Mouse (Mus musculus) stomach, postnatal 0 days (tissue): ENCODE data around the gene Vil1. TPM values are rescaled to one million over a fixed set of nuclear protein-coding genes. Genes with fewer than 3 reads are reported as not detected.
A peak's percentile ranks its signal among the peaks of the same experiment; 100 is the strongest.

Source experiments
- ATAC-seq: fragments of 200-750 bp; cut with Nextera tagmentation; 2 replicates; pipeline ENCODE4 v1.8.0; 2017; ENCODE audit not compliant: low FRiP score, low TSS enrichment
- DNase-seq: peaks from one replicate; pipeline ENCODE4 v3.0.0-alpha.2; 2016; ENCODE audit warnings: low spot score
- H3K27ac ChIP-seq: fragments of 300-500 bp; sonication (generic); replicated peaks from 2 replicates; pipeline ENCODE4 v1.5.1; 2014; ENCODE audit warnings: mild to moderate bottlenecking, control low read depth
- H3K27me3 ChIP-seq: fragments of 300-500 bp; sonication (generic); 2 replicates; pipeline ENCODE4 v1.6.1; 2014; ENCODE audit warnings: low read length; ENCODE audit not compliant: control insufficient read depth, insufficient read depth
- H3K36me3 ChIP-seq: fragments of 300-500 bp; sonication (generic); 2 replicates; pipeline ENCODE4 v1.6.1; 2014; ENCODE audit warnings: low read length, mixed read lengths; ENCODE audit not compliant: control insufficient read depth, insufficient read depth
- H3K4me1 ChIP-seq: fragments of 300-500 bp; sonication (generic); replicated peaks from 2 replicates; pipeline ENCODE4 v1.6.1; 2014; ENCODE audit warnings: antibody characterized with exemption; ENCODE audit not compliant: control insufficient read depth, insufficient read depth
- H3K4me2 ChIP-seq: fragments of 300-500 bp; sonication (generic); replicated peaks from 2 replicates; pipeline ENCODE4 v1.6.1; 2014; ENCODE audit warnings: low read depth, mild to moderate bottlenecking, control low read depth, moderate library complexity
- H3K4me3 ChIP-seq: fragments of 300-500 bp; sonication (generic); 2 replicates; pipeline ENCODE4 v1.5.1; 2014; ENCODE audit warnings: low read depth, low read length, control low read depth
- H3K9ac ChIP-seq: fragments of 300-500 bp; sonication (generic); 2 replicates; pipeline ENCODE4 v1.6.1; 2014; ENCODE audit warnings: mild to moderate bottlenecking, low read length, control low read depth, mixed read lengths
- H3K9me3 ChIP-seq: fragments of 300-500 bp; sonication (generic); 2 replicates; pipeline ENCODE4 v1.6.1; 2016; ENCODE audit warnings: low read length; ENCODE audit not compliant: control insufficient read depth
- CTCF ChIP-seq: IDR thresholded peaks from 2 replicates; pipeline ENCODE4 v1.5.1; 2016; ENCODE audit warnings: antibody characterized with exemption, low read depth, mild to moderate bottlenecking, moderate library complexity
- EP300 ChIP-seq: optimal IDR thresholded peaks from 2 replicates; pipeline ENCODE3; 2016; ENCODE audit warnings: antibody characterized with exemption
- WGBS: fragments of 180-500 bp; shearing (Covaris S2); extraction: QIAGEN DNeasy Blood & Tissue Kit; methylation state at CpG from one replicate; pipeline ENCODE4 v1.1.7; 2014; 5-methylcytosine and 5-hydroxymethylcytosine counted together
- polyA plus RNA-seq: library from polyadenylated mRNA; unstranded; fragments of >200 nt; fragmentation: Nextera tagmentation; extraction: Ambion mirVana; gene quantifications from 2 replicates; pipeline ENCODE4 v1.2.1, GENCODE M21; 2015

Gene Vil1
- polyA plus RNA-seq, 1 experiment from 2014 or later: 12.8 TPM

GRCm38 (mm10) chr1:74364270-74364669, 44.9 kb upstream of the Vil1 start:
- Histone ChIP-seq H3K4me2 (no peak overlapping the region), H3K9ac (no peak overlapping the region), H3K36me3 (no peaks in the 10 kb centered on the region), H3K4me1 (no peaks in the 10 kb centered on the region), H3K27me3 (no peaks in the 10 kb centered on the region), H3K4me3 (no peak overlapping the region), H3K9me3 (no peaks in the 10 kb centered on the region), H3K27ac (no peak overlapping the region)
- DNase-seq (no peak), ATAC-seq (no peak)
- TF ChIP-seq CTCF (no peak), EP300 (no peak)
- 62% methylated on average over 8 of the region's 8 CpGs for WGBS

DNA sequence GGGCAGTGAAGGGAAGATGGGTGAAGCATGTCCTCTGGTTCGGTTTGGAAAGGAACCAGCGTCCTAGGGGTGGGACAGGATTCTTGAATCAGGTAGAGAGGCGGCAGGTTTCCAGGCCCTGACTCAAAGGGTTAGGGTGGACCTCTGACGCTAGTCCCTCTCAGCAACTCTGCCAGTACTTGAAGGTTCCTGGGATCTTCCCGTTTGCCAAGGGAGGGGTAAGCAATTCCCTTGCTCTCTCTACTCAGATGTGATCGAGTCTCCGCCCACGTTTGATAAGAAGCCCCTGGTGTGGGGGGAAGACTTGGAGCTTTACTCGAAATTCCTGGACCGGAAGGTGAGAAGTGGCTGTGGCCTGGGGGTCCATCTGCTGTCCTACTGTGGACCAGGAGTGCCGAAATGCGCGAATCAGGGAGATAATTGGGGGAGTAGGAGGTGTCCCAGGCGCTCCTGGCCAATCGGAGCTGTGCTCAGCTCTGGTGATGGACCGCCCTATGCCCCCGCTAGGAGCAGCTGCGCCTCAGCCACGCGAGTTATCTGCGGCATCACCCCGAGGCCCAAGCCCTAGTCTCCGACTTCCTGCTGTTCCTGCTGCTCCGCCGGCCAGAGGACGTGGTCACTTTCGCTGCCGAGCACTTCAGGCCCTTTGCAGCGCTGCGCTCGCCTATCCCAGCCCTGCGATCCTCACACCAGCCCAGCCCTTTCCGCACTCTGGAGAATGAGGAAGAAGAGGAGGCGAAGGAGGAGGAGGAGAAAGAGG, 41.1 kb upstream of the Vil1 start:
- ATAC-seq (peak; percentile 84), DNase-seq (peak; percentile 59)
- Histone ChIP-seq H3K9me3 (no peaks in the 10 kb centered on the region), H3K4me1 (no peaks in the 10 kb centered on the region), H3K27ac (no peak overlapping the region), H3K9ac (peak overlapping the region; percentile 54), H3K27me3 (no peaks in the 10 kb centered on the region), H3K36me3 (no peaks in the 10 kb centered on the region), H3K4me2 (peak overlapping the region; percentile 57), H3K4me3 (peak overlapping the region; percentile 24)
- WGBS: 8% methylated on average over 34 of the region's 34 CpGs
- TF ChIP-seq EP300 (no peak), CTCF (peak; percentile 41)

GRCm38 (mm10) chr1:74370040-74370439, 39.1 kb upstream of the Vil1 start:
- H3K27ac ChIP-seq: no peak overlapping the region
- no peak for ATAC-seq
- H3K4me1 ChIP-seq: no peaks in the 10 kb centered on the region
- no peaks in the 10 kb centered on the region for H3K27me3 ChIP-seq
- 42% methylated on average over 4 of the region's 4 CpGs for WGBS
- no peak for TF ChIP-seq CTCF
- TF ChIP-seq EP300: no peak
- no peak overlapping the region for H3K4me3 ChIP-seq
- H3K9ac ChIP-seq: no peak overlapping the region
- H3K9me3 ChIP-seq: no peaks in the 10 kb centered on the region
- H3K4me2 ChIP-seq: no peak overlapping the region
- no peaks in the 10 kb centered on the region for H3K36me3 ChIP-seq
- no peak for DNase-seq

- WGBS: 67% methylated on average over 4 of the region's 4 CpGs
- H3K4me2 ChIP-seq: no peak overlapping the region
- H3K4me3 ChIP-seq: no peak overlapping the region
- TF ChIP-seq EP300 (no peak), CTCF (no peak)
- no peaks in the 10 kb centered on the region for H3K4me1 ChIP-seq
- no peak overlapping the region for H3K9ac ChIP-seq
- no peak for ATAC-seq
- no peaks in the 10 kb centered on the region for H3K27me3 ChIP-seq
- DNase-seq: no peak
- H3K36me3 ChIP-seq: no peaks in the 10 kb centered on the region
- no peak overlapping the region for H3K27ac ChIP-seq
- no peaks in the 10 kb centered on the region for H3K9me3 ChIP-seq
Observed at GRCm38 (mm10) chr1:74373372-74373771, 35.8 kb upstream of the Vil1 start.

GRCm38 (mm10) chr1:74374980-74375379, 34.2 kb upstream of the Vil1 start, which contains the start of gene Slc11a1:
Slc11a1 (plus strand) TSS chr1:74375195.
- DNase-seq: no peak
- TF ChIP-seq EP300 (no peak), CTCF (no peak)
- Histone ChIP-seq H3K9me3 (no peaks in the 10 kb centered on the region), H3K4me1 (no peaks in the 10 kb centered on the region), H3K9ac (no peak within 1 kb of the TSS), H3K4me3 (no peak within 1 kb of the TSS), H3K27ac (no peak within 1 kb of the TSS), H3K27me3 (no peaks in the 10 kb centered on the region), H3K4me2 (no peak within 1 kb of the TSS), H3K36me3 (no peaks in the 10 kb centered on the region)
- no peak for ATAC-seq
- 76% methylated on average over 8 of the region's 8 CpGs for WGBS

- TF ChIP-seq CTCF (no peak), EP300 (no peak)
- H3K27ac ChIP-seq: no peak overlapping the region
- no peak overlapping the region for H3K4me3 ChIP-seq
- H3K4me2 ChIP-seq: no peak overlapping the region
- WGBS: 76% methylated on average over 10 of the region's 10 CpGs
- H3K9ac ChIP-seq: no peak overlapping the region
- H3K4me1 ChIP-seq: no peaks in the 10 kb centered on the region
- no peaks in the 10 kb centered on the region for H3K9me3 ChIP-seq
- no peaks in the 10 kb centered on the region for H3K36me3 ChIP-seq
- DNase-seq (no peak), ATAC-seq (no peak)
- H3K27me3 ChIP-seq: no peaks in the 10 kb centered on the region
Observed at GRCm38 (mm10) chr1:74375561-74375960, 33.6 kb upstream of the Vil1 start.
